Mouse (Mus musculus) G1E (cell line): Measurements from ENCODE around the gene Igfn1. TPM values are rescaled to one million over a fixed set of nuclear protein-coding genes. Genes with fewer than 3 reads are reported as not detected.

Source experiments
- ATAC-seq: 2 replicates; pipeline ENCODE4 v1.8.0; 2016; ENCODE audit warnings: mild to moderate bottlenecking; ENCODE audit not compliant: insufficient number of reproducible peaks, poor library complexity, low FRiP score, severe bottlenecking; ENCODE audit errors: extremely low read depth
- DNase-seq: peaks from one replicate; pipeline ENCODE4 v3.0.0; 2012; ENCODE audit warnings: low spot score
- H3K27me3 ChIP-seq: 2 replicates; pipeline ENCODE4 v1.6.1; 2012; ENCODE audit warnings: mild to moderate bottlenecking, low read length, inconsistent platforms; ENCODE audit not compliant: insufficient read depth
- H3K36me3 ChIP-seq: replicated peaks from 2 replicates; pipeline ENCODE3; 2012; ENCODE audit warnings: mild to moderate bottlenecking, inconsistent platforms
- H3K4me1 ChIP-seq: 2 replicates; pipeline ENCODE4 v1.6.1; 2012; ENCODE audit warnings: low read depth, low read length, inconsistent platforms, mixed read lengths; ENCODE audit not compliant: insufficient read depth
- H3K4me3 ChIP-seq: 2 replicates; pipeline ENCODE4 v1.5.1; 2012; ENCODE audit warnings: low read depth, mild to moderate bottlenecking, inconsistent platforms, low read length, moderate library complexity, mixed read lengths
- H3K9me3 ChIP-seq: replicated peaks from 2 replicates; pipeline ENCODE4 v1.6.1; 2012; ENCODE audit warnings: inconsistent platforms
- CTCF ChIP-seq: IDR thresholded peaks from 2 replicates; pipeline ENCODE4 v1.5.1; 2012; ENCODE audit warnings: low read depth, low read length, inconsistent platforms, mixed read lengths
- GATA1 ChIP-seq: IDR thresholded peaks from 2 replicates; pipeline ENCODE4 v1.6.1; 2012; ENCODE audit warnings: borderline replicate concordance, low read length, inconsistent platforms, mixed read lengths
- GATA2 ChIP-seq: IDR thresholded peaks from 2 replicates; pipeline ENCODE4 v1.6.1; 2012; ENCODE audit warnings: low read depth, low read length, inconsistent platforms, borderline replicate concordance
- POLR2AphosphoS5 ChIP-seq: IDR thresholded peaks from 2 replicates; pipeline ENCODE4 v1.6.1; 2012; ENCODE audit warnings: low read depth, low read length, inconsistent platforms; ENCODE audit not compliant: insufficient replicate concordance
- TAL1 ChIP-seq: conservative IDR thresholded peaks from 2 replicates; pipeline ENCODE4 v1.6.1; 2012; ENCODE audit warnings: low read depth, low read length, inconsistent platforms, mixed read lengths
- polyA plus RNA-seq: library from polyadenylated mRNA; stranded (reverse); fragments of >175 nt; gene quantifications from 2 replicates; pipeline ENCODE4 v1.2.3, GENCODE M21; 2012
- total RNA-seq, 2 experiments: library from RNA; stranded (forward) in 1 of 2; stranded (reverse) in 1 of 2; fragments of 200-1000 nt in 1 of 2; fragments of >200 nt in 1 of 2; fragmentation: Nextera tagmentation in 1 of 2; gene quantifications; 2 replicates each; pipeline ENCODE4 v1.2.3; 2014 to 2017

Gene Igfn1
- total and polyA plus RNA-seq, 3 experiments, result 0.02 to 0.11 TPM; not detected in 1

GRCm38 (mm10) chr1:135909381-135909780, 96.8 kb downstream of the Igfn1 start:
- Histone ChIP-seq H3K9me3 (no peaks in the 10 kb centered on the region), H3K27me3 (peaks cover 51% of the 10 kb centered on the region), H3K36me3 (no peaks in the 10 kb centered on the region), H3K4me3 (no peak overlapping the region), H3K4me1 (no peaks in the 10 kb centered on the region)
- DNase-seq (no peak), ATAC-seq (no peak)
- TF ChIP-seq GATA2 (no peak), POLR2AphosphoS5 (no peak), CTCF (no peak), TAL1 (no peak), GATA1 (no peak)

GRCm38 (mm10) chr1:135906736-135907135, 99.4 kb downstream of the Igfn1 start:
- H3K27me3 ChIP-seq, result peaks cover 57% of the 10 kb centered on the region
- DNase-seq (no peak), ATAC-seq (no peak)
- no peak overlapping the region for H3K4me3 ChIP-seq
- H3K36me3 ChIP-seq, result no peaks in the 10 kb centered on the region
- TF ChIP-seq GATA2, result no peak
- no peak for TF ChIP-seq TAL1
- TF ChIP-seq GATA1, result no peak
- no peak for TF ChIP-seq CTCF
- TF ChIP-seq POLR2AphosphoS5, result no peak
- no peaks in the 10 kb centered on the region for H3K9me3 ChIP-seq
- H3K4me1 ChIP-seq, result no peaks in the 10 kb centered on the region

Other genes starting within 250 kb of the Igfn1 start
- not detected in 2 replicates for gene Phlda3, start 240.2 kb downstream of the Igfn1 start, total RNA-seq (2014; fragmentation: Nextera tagmentation)
- gene Phlda3, start 240.2 kb downstream of the Igfn1 start, total RNA-seq (2017), result 0.98 and 1.7 TPM in 2 replicates
- gene Phlda3, start 240.2 kb downstream of the Igfn1 start, polyA plus RNA-seq, result 5.2 and 5.4 TPM in 2 replicates
- not detected in 2 replicates for gene Tnni1, start 226.9 kb downstream of the Igfn1 start, total RNA-seq (2014; fragmentation: Nextera tagmentation)
- 0.11 TPM in 1 of 2 replicates, not detected in the other for gene Tnni1, start 226.9 kb downstream of the Igfn1 start, total RNA-seq (2017)
- 0.04 TPM in 1 of 2 replicates, not detected in the other for gene Tnni1, start 226.9 kb downstream of the Igfn1 start, polyA plus RNA-seq
- not detected in 2 replicates for gene Lad1, start 187.7 kb downstream of the Igfn1 start, total RNA-seq (2014; fragmentation: Nextera tagmentation)
- 0.16 TPM in 1 of 2 replicates, not detected in the other for gene Lad1, start 187.7 kb downstream of the Igfn1 start, total RNA-seq (2017)
- not detected in 2 replicates for gene Lad1, start 187.7 kb downstream of the Igfn1 start, polyA plus RNA-seq
- gene Tnnt2, start 170.0 kb downstream of the Igfn1 start, total RNA-seq (2014; fragmentation: Nextera tagmentation), result not detected in 2 replicates
- gene Tnnt2, start 170.0 kb downstream of the Igfn1 start, total RNA-seq (2017), result 0.17 and 0.38 TPM in 2 replicates
- not detected in 2 replicates for gene Tnnt2, start 170.0 kb downstream of the Igfn1 start, polyA plus RNA-seq
- gene Pkp1, start 87.1 kb downstream of the Igfn1 start, total RNA-seq (2014; fragmentation: Nextera tagmentation), result not detected in 2 replicates
- gene Pkp1, start 87.1 kb downstream of the Igfn1 start, total RNA-seq (2017), result under 0.01 and 0.05 TPM in 2 replicates
- gene Pkp1, start 87.1 kb downstream of the Igfn1 start, polyA plus RNA-seq, result not detected in 2 replicates
- 52.9 and 78.3 TPM in 2 replicates for gene Tmem9, start 1.8 kb upstream of the Igfn1 start, total RNA-seq (2014; fragmentation: Nextera tagmentation)
- gene Tmem9, start 1.8 kb upstream of the Igfn1 start, total RNA-seq (2017), result 63.5 and 71.3 TPM in 2 replicates
- gene Tmem9, start 1.8 kb upstream of the Igfn1 start, polyA plus RNA-seq, result 74.9 and 78.0 TPM in 2 replicates
- not detected in 2 replicates for gene Ascl5, start 44.5 kb upstream of the Igfn1 start, total RNA-seq (2014; fragmentation: Nextera tagmentation)
- gene Ascl5, start 44.5 kb upstream of the Igfn1 start, total RNA-seq (2017), result not detected in 2 replicates
- 0.25 TPM in 1 of 2 replicates, not detected in the other for gene Ascl5, start 44.5 kb upstream of the Igfn1 start, polyA plus RNA-seq
- gene Cacna1s, start 46.4 kb upstream of the Igfn1 start, total RNA-seq (2014; fragmentation: Nextera tagmentation), result not detected in 2 replicates
- gene Cacna1s, start 46.4 kb upstream of the Igfn1 start, total RNA-seq (2017), result under 0.01 and 0.11 TPM in 2 replicates
- gene Cacna1s, start 46.4 kb upstream of the Igfn1 start, polyA plus RNA-seq, result not detected in 2 replicates
- gene Kif21b, start 125.0 kb upstream of the Igfn1 start, total RNA-seq (2014; fragmentation: Nextera tagmentation), result 46.2 and 51.9 TPM in 2 replicates
- gene Kif21b, start 125.0 kb upstream of the Igfn1 start, total RNA-seq (2017), result 11.3 and 13.2 TPM in 2 replicates
- gene Kif21b, start 125.0 kb upstream of the Igfn1 start, polyA plus RNA-seq, result 32.5 and 36.7 TPM in 2 replicates
- gene Mroh3, start 206.5 kb upstream of the Igfn1 start, total RNA-seq (2014; fragmentation: Nextera tagmentation), result not detected in 2 replicates
- gene Mroh3, start 206.5 kb upstream of the Igfn1 start, total RNA-seq (2017), result 0.27 TPM in 1 of 2 replicates, not detected in the other
- not detected in 2 replicates for gene Mroh3, start 206.5 kb upstream of the Igfn1 start, polyA plus RNA-seq
- gene Inava, start 227.9 kb upstream of the Igfn1 start, total RNA-seq (2014; fragmentation: Nextera tagmentation), result not detected in 2 replicates
- 0.11 and 0.17 TPM in 2 replicates for gene Inava, start 227.9 kb upstream of the Igfn1 start, total RNA-seq (2017)
- gene Inava, start 227.9 kb upstream of the Igfn1 start, polyA plus RNA-seq, result 0.13 and 0.21 TPM in 2 replicates